8 mouse cellular contexts compared by ENCODE assay signal in genomic region chr4:95052025-95052899, GRCm38 (mm10). TPM values are rescaled to one million over a fixed set of nuclear protein-coding genes. Genes with fewer than 3 reads are reported as not detected.
A peak's percentile ranks its signal among the peaks of the same experiment; 100 is the strongest.
DNase-seq lines count a peak whose midpoint lies in the region; ATAC-seq lines count a peak whose summit lies in the region.

Jun (minus strand) TSS chr4:95052222.

- no peaks in the 10 kb centered on the region for H3K27me3 ChIP-seq in heart, embryonic 10.5 days (ENCODE audit: insufficient read depth, poor library complexity, severe bottlenecking)
- H3K27me3 ChIP-seq in kidney, embryonic 15.5 days, result no peaks in the 10 kb centered on the region

- ATAC-seq in erythroblast, adult 5-6 weeks (replicated peaks; ENCODE audit: low FRiP score, poor library complexity, severe bottlenecking), result peak; percentile 76
- ATAC-seq in kidney, embryonic 15.5 days (replicated peaks; ENCODE audit: low FRiP score), result peak; percentile 92
- ATAC-seq in monocyte, adult 5-6 weeks (replicated peaks; ENCODE audit: insufficient number of reproducible peaks, low FRiP score, low TSS enrichment, poor library complexity, severe bottlenecking), result peak; percentile 78

- H3K9ac ChIP-seq in kidney, embryonic 15.5 days, result peak within 1 kb of the TSS; percentile 92

- H3K36me3 ChIP-seq in heart, embryonic 10.5 days, result peaks cover 2% of the 10 kb centered on the region; the same call in 1 of the 2 replicates
- no peaks in the 10 kb centered on the region for H3K36me3 ChIP-seq in kidney, embryonic 15.5 days

- H3K4me2 ChIP-seq in kidney, embryonic 15.5 days, result peak within 1 kb of the TSS; percentile 87

- peak within 1 kb of the TSS; percentile 97 for H3K27ac ChIP-seq in heart, embryonic 10.5 days
- peak within 1 kb of the TSS; percentile 99 for H3K27ac ChIP-seq in kidney, embryonic 15.5 days

- under 1% methylated on average over 66 of the region's 68 CpGs for WGBS in heart, embryonic 10.5 days
- WGBS in kidney, embryonic 15.5 days, result under 1% methylated on average over 68 of the region's 68 CpGs

- H3K9me3 ChIP-seq in heart, embryonic 10.5 days, result no peaks in the 10 kb centered on the region
- no peaks in the 10 kb centered on the region for H3K9me3 ChIP-seq in kidney, embryonic 15.5 days (replicated peaks)

- H3K4me1 ChIP-seq in heart, embryonic 10.5 days, result peaks cover 12% of the 10 kb centered on the region
- H3K4me1 ChIP-seq in kidney, embryonic 15.5 days, result peaks cover 34% of the 10 kb centered on the region

- peak within 1 kb of the TSS; percentile 91 for H3K4me3 ChIP-seq in heart, embryonic 10.5 days
- peak within 1 kb of the TSS; percentile 65 for H3K4me3 ChIP-seq in kidney, embryonic 15.5 days (replicated peaks)

- DNase-seq in A20 (ENCODE audit: low read depth, low spot score), result peak; percentile 98
- peak; percentile 100 for DNase-seq in brain, adult 2 months (ENCODE audit: low read depth, low spot score)
- peak; percentile 100 for DNase-seq in heart, embryonic 10.5 days (ENCODE audit: low spot score)
- DNase-seq in liver, result peak; percentile 94
- DNase-seq in spleen, postnatal 4 days (ENCODE audit: low spot score in 2 of 2), result peak; percentile 91 to 94

RNA-seq across cellular contexts. Expression of gene Jun, which starts in this region (rescaled TPM):
- 8.8 and 11.5 TPM in 2 replicates for total RNA-seq in erythroblast, adult 5-6 weeks (2015; ENCODE audit: low replicate concordance)
- 13.4 and 21.8 TPM in 2 replicates for total RNA-seq in erythroblast, adult 5-6 weeks (2017; ENCODE audit: low replicate concordance)
- 75.7 and 76.6 TPM in 2 replicates for polyA plus RNA-seq in heart, embryonic 10.5 days (2016; fragmentation: Nextera tagmentation; extraction: Ambion mirVana)
- polyA plus RNA-seq in kidney, embryonic 15.5 days (2015; fragmentation: Nextera tagmentation; extraction: Ambion mirVana), result 66.0 and 70.1 TPM in 2 replicates
- total RNA-seq in monocyte, adult 5-6 weeks (2017), result 141 to 642 TPM (median 148 TPM) in 3 replicates

Comparison
In these comparisons a context has a peak if more than half of its experiments do, and no peak if none do; other contexts are left out.
1. Peak in every context shown above with its lines: DNase-seq, ATAC-seq, H3K4me3 ChIP-seq and H3K27ac ChIP-seq.